Mouse (Mus musculus): ENCODE results near the gene Nrap. TPM values are rescaled to one million over a fixed set of nuclear protein-coding genes. Genes with fewer than 3 reads are reported as not detected.

Gene Nrap
- total and polyA plus RNA-seq, 2 experiments from 2014 or later = 60.1 to 163 TPM

GRCm38 (mm10) chr19:56401864-56402263, 12.0 kb upstream of the Nrap start:
- Histone ChIP-seq H3K4me1 (ENCODE audit: control insufficient read depth, insufficient read depth) (peaks cover 5% of the 10 kb centered on the region; the same call in 1 of the 2 replicates), H3K4me3 (ENCODE audit: low read depth, low read length) (no peak overlapping the region), H3K9me3 (replicated peaks; ENCODE audit: control insufficient read depth, low read length) (no peaks in the 10 kb centered on the region), H3K4me2 (ENCODE audit: low read depth, low read length) (no peak overlapping the region), H3K36me3 (replicated peaks; ENCODE audit: control insufficient read depth, insufficient read depth, low read length) (peaks cover 19% of the 10 kb centered on the region), H3K27me3 (ENCODE audit: control insufficient read depth, insufficient read depth, low read length) (no peaks in the 10 kb centered on the region), H3K9ac (replicated peaks; ENCODE audit: low read depth, low read length) (no peak overlapping the region), H3K27ac (ENCODE audit: low read depth) (no peak overlapping the region; the same call in 1 of the 2 replicates)
- WGBS = 82% methylated on average over 6 of the region's 6 CpGs
- ATAC-seq (ENCODE audit: insufficient read depth, low read depth) (no peak), DNase-seq (ENCODE audit: low spot score) (no peak)
- TF ChIP-seq CTCF (IDR thresholded peaks at IDR 0.05; ENCODE audit: low read depth) = no peak
- TF ChIP-seq EP300 (IDR thresholded peaks at IDR 0.05; ENCODE audit: low read depth) = no peak

GRCm38 (mm10) chr19:56400200-56400599, 10.4 kb upstream of the Nrap start:
- DNase-seq (ENCODE audit: low spot score) (no peak), ATAC-seq (ENCODE audit: insufficient read depth, low read depth) (no peak)
- H3K9ac ChIP-seq (replicated peaks; ENCODE audit: low read depth, low read length) = no peak overlapping the region
- peak overlapping the region; percentile 6; the same call in 1 of the 2 replicates for H3K27ac ChIP-seq (ENCODE audit: low read depth)
- no peaks in the 10 kb centered on the region for H3K9me3 ChIP-seq (replicated peaks; ENCODE audit: control insufficient read depth, low read length)
- TF ChIP-seq CTCF (IDR thresholded peaks at IDR 0.05; ENCODE audit: low read depth) = no peak
- TF ChIP-seq EP300 (IDR thresholded peaks at IDR 0.05; ENCODE audit: low read depth) = no peak
- H3K36me3 ChIP-seq (replicated peaks; ENCODE audit: control insufficient read depth, insufficient read depth, low read length) = peaks cover 13% of the 10 kb centered on the region
- H3K4me3 ChIP-seq (ENCODE audit: low read depth, low read length) = no peak overlapping the region
- no peaks in the 10 kb centered on the region for H3K27me3 ChIP-seq (ENCODE audit: control insufficient read depth, insufficient read depth, low read length)
- 47% methylated on average over 14 of the region's 14 CpGs for WGBS
- H3K4me2 ChIP-seq (ENCODE audit: low read depth, low read length) = no peak overlapping the region
- H3K4me1 ChIP-seq (ENCODE audit: control insufficient read depth, insufficient read depth) = peaks cover 15% of the 10 kb centered on the region; the same call in 1 of the 2 replicates

GRCm38 (mm10) chr19:56398528-56398795, 8.6 kb upstream of the Nrap start:
- H3K9me3 ChIP-seq (replicated peaks; ENCODE audit: control insufficient read depth, low read length) = no peaks in the 10 kb centered on the region
- no peaks in the 10 kb centered on the region for H3K36me3 ChIP-seq (replicated peaks; ENCODE audit: control insufficient read depth, insufficient read depth, low read length)
- no peak for ATAC-seq (ENCODE audit: insufficient read depth, low read depth)
- no peak for TF ChIP-seq CTCF (IDR thresholded peaks at IDR 0.05; ENCODE audit: low read depth)
- TF ChIP-seq EP300 (IDR thresholded peaks at IDR 0.05; ENCODE audit: low read depth) = no peak
- H3K9ac ChIP-seq (replicated peaks; ENCODE audit: low read depth, low read length) = no peak overlapping the region
- no peak overlapping the region for H3K4me3 ChIP-seq (ENCODE audit: low read depth, low read length)
- H3K4me2 ChIP-seq (ENCODE audit: low read depth, low read length) = peak overlapping the region; percentile 82; the same call in 1 of the 2 replicates
- H3K4me1 ChIP-seq (ENCODE audit: control insufficient read depth, insufficient read depth) = peaks cover 15% of the 10 kb centered on the region; the same call in 1 of the 2 replicates
- no peaks in the 10 kb centered on the region for H3K27me3 ChIP-seq (ENCODE audit: control insufficient read depth, insufficient read depth, low read length)
- no peak for DNase-seq (ENCODE audit: low spot score)
- H3K27ac ChIP-seq (ENCODE audit: low read depth) = no peak overlapping the region

- ATAC-seq (ENCODE audit: insufficient read depth, low read depth) = no peak
- Histone ChIP-seq H3K36me3 (replicated peaks; ENCODE audit: control insufficient read depth, insufficient read depth, low read length) (no peaks in the 10 kb centered on the region), H3K9ac (replicated peaks; ENCODE audit: low read depth, low read length) (peak overlapping the region; percentile 89), H3K4me3 (ENCODE audit: low read depth, low read length) (peak overlapping the region; percentile 85), H3K27me3 (ENCODE audit: control insufficient read depth, insufficient read depth, low read length) (no peaks in the 10 kb centered on the region), H3K4me1 (ENCODE audit: control insufficient read depth, insufficient read depth) (peaks cover 15% of the 10 kb centered on the region; the same call in 1 of the 2 replicates), H3K9me3 (replicated peaks; ENCODE audit: control insufficient read depth, low read length) (no peaks in the 10 kb centered on the region), H3K4me2 (ENCODE audit: low read depth, low read length) (peak overlapping the region; percentile 82), H3K27ac (ENCODE audit: low read depth) (peak overlapping the region; percentile 95)
- no peak for DNase-seq (ENCODE audit: low spot score)
- 40% methylated on average over 11 of the region's 11 CpGs for WGBS
- TF ChIP-seq CTCF (IDR thresholded peaks at IDR 0.05; ENCODE audit: low read depth) = no peak
- TF ChIP-seq EP300 (IDR thresholded peaks at IDR 0.05; ENCODE audit: low read depth) = no peak
Measured at GRCm38 (mm10) chr19:56397663-56398527, 8.1 kb upstream of the Nrap start.

- H3K4me1 ChIP-seq (ENCODE audit: control insufficient read depth, insufficient read depth) = peaks cover 21% of the 10 kb centered on the region
Measured at GRCm38 (mm10) chr19:56396669-56397621, 7.1 kb upstream of the Nrap start, which contains the start of gene Casp7. Gene Casp7 (plus strand): TSS chr19:56397129.

More at GRCm38 (mm10) chr19:56396669-56397621, 7.1 kb upstream of the Nrap start, which contains the start of gene Casp7:
- peak; percentile 69 for ATAC-seq (ENCODE audit: insufficient read depth, low read depth)
- Histone ChIP-seq H3K9ac (replicated peaks; ENCODE audit: low read depth, low read length) (peak within 1 kb of the TSS; percentile 89), H3K4me3 (ENCODE audit: low read depth, low read length) (peak within 1 kb of the TSS; percentile 85), H3K27me3 (ENCODE audit: control insufficient read depth, insufficient read depth, low read length) (no peaks in the 10 kb centered on the region), H3K4me2 (ENCODE audit: low read depth, low read length) (peak within 1 kb of the TSS; percentile 82), H3K9me3 (replicated peaks; ENCODE audit: control insufficient read depth, low read length) (no peaks in the 10 kb centered on the region), H3K36me3 (replicated peaks; ENCODE audit: control insufficient read depth, insufficient read depth, low read length) (no peaks in the 10 kb centered on the region), H3K27ac (ENCODE audit: low read depth) (peak within 1 kb of the TSS; percentile 95)
- no peak for TF ChIP-seq EP300 (IDR thresholded peaks at IDR 0.05; ENCODE audit: low read depth)
- TF ChIP-seq CTCF (IDR thresholded peaks at IDR 0.05; ENCODE audit: low read depth) = no peak
- 1% methylated on average over 65 of the region's 78 CpGs for WGBS
- peak; percentile 57 for DNase-seq (ENCODE audit: low spot score)
